Mouse (Mus musculus): ENCODE data around the gene Opa1. TPM values are rescaled to one million over a fixed set of nuclear protein-coding genes. Genes with fewer than 3 reads are reported as not detected.

The Opa1 gene
- total and polyA plus RNA-seq, 3 experiments, result 27.0 to 163 (median 143) TPM

GRCm38 (mm10) chr16:29664392-29664791, 85.3 kb downstream of the Opa1 start:
- no peaks in the 10 kb centered on the region for H3K79me2 ChIP-seq (replicated peaks; ENCODE audit: control insufficient read depth, insufficient read depth, low read length)
- H3K9ac ChIP-seq (ENCODE audit: low read depth, low read length), result no peak overlapping the region
- 59% methylated on average over 4 of the region's 4 CpGs for WGBS
- no peak overlapping the region for H3K4me3 ChIP-seq
- TF ChIP-seq CTCF (IDR thresholded peaks at IDR 0.05) (no peak), POLR2A (IDR thresholded peaks at IDR 0.05; ENCODE audit: insufficient read depth, low read depth, low read length) (no peak), EP300 (IDR thresholded peaks at IDR 0.05; ENCODE audit: insufficient read depth, low read depth, low read length) (no peak)
- intact Hi-C loops (cut with DNase I), result no loop called here
- H3K36me3 ChIP-seq (ENCODE audit: control insufficient read depth, insufficient read depth, low read length), result no peaks in the 10 kb centered on the region
- no peak for DNase-seq
- H3K27me3 ChIP-seq (ENCODE audit: control insufficient read depth, insufficient read depth, low read length), result no peaks in the 10 kb centered on the region
- H3K4me1 ChIP-seq (ENCODE audit: control insufficient read depth, insufficient read depth, low read length), result no peaks in the 10 kb centered on the region
- no peak overlapping the region for H3K27ac ChIP-seq

DNA sequence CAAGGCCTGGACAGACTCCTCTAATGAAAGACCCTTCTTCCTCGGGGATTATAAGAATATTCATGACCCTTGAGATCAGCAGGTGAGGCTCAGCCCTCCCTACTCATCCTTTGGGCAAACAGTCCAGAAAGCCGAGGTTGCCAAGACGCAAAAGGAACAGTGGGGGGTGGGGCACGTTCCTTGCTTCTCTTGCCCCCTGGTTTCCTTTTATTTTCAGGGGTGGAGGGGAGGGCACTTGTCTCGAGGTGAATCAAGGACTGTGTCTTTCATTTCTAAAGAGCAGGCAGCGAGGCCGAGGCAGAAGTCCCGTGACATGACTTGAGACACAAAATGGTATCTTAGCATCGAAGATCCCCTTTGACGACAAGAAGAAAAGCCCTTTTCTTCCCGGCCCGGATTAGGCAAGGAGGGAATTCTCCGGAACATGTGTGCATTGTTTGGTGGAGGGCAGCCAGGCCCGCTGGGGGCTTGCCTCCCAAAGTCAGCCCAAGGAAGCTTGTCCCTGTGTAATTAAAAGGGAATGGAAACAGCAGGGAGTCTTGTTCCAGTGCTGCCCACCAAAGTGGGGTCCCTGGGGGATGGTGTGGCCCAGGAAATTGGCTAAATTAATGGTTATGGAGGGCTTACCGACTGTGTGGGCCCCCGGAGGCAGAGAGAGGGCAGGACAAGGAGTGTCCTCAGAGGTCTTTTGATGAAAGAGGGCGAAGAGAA, 88.0 kb downstream of the Opa1 start:
- Histone ChIP-seq H3K36me3 (ENCODE audit: control insufficient read depth, insufficient read depth, low read length) (no peaks in the 10 kb centered on the region), H3K27ac (no peak overlapping the region), H3K79me2 (replicated peaks; ENCODE audit: control insufficient read depth, insufficient read depth, low read length) (no peaks in the 10 kb centered on the region), H3K4me3 (no peak overlapping the region), H3K9ac (ENCODE audit: low read depth, low read length) (no peak overlapping the region), H3K27me3 (ENCODE audit: control insufficient read depth, insufficient read depth, low read length) (no peaks in the 10 kb centered on the region), H3K4me1 (ENCODE audit: control insufficient read depth, insufficient read depth, low read length) (no peaks in the 10 kb centered on the region)
- 53% methylated on average over 17 of the region's 17 CpGs for WGBS
- DNase-seq, result no peak
- no peak for TF ChIP-seq POLR2A (IDR thresholded peaks at IDR 0.05; ENCODE audit: insufficient read depth, low read depth, low read length)
- TF ChIP-seq EP300 (IDR thresholded peaks at IDR 0.05; ENCODE audit: insufficient read depth, low read depth, low read length), result no peak
- no peak for TF ChIP-seq CTCF (IDR thresholded peaks at IDR 0.05)
- intact Hi-C loops (cut with DNase I), result no loop called here

- Histone ChIP-seq H3K9ac (ENCODE audit: low read depth, low read length) (no peak overlapping the region), H3K27me3 (ENCODE audit: control insufficient read depth, insufficient read depth, low read length) (no peaks in the 10 kb centered on the region), H3K36me3 (ENCODE audit: control insufficient read depth, insufficient read depth, low read length) (no peaks in the 10 kb centered on the region), H3K79me2 (replicated peaks; ENCODE audit: control insufficient read depth, insufficient read depth, low read length) (no peaks in the 10 kb centered on the region), H3K4me1 (ENCODE audit: control insufficient read depth, insufficient read depth, low read length) (no peaks in the 10 kb centered on the region), H3K4me3 (no peak overlapping the region), H3K27ac (no peak overlapping the region)
- DNase-seq, result no peak
- 74% methylated on average over 5 of the region's 5 CpGs for WGBS
- intact Hi-C loops (cut with DNase I), result no loop called here
- TF ChIP-seq EP300 (IDR thresholded peaks at IDR 0.05; ENCODE audit: insufficient read depth, low read depth, low read length) (no peak), CTCF (IDR thresholded peaks at IDR 0.05) (no peak), POLR2A (IDR thresholded peaks at IDR 0.05; ENCODE audit: insufficient read depth, low read depth, low read length) (no peak)
These were observed 88.5 kb downstream of the Opa1 start for GRCm38 (mm10) chr16:29667702-29668061.

- TF ChIP-seq CTCF (IDR thresholded peaks at IDR 0.05) (no peak), EP300 (IDR thresholded peaks at IDR 0.05; ENCODE audit: insufficient read depth, low read depth, low read length) (no peak), POLR2A (IDR thresholded peaks at IDR 0.05; ENCODE audit: insufficient read depth, low read depth, low read length) (no peak)
- intact Hi-C loops (cut with DNase I), result no loop called here
- no peaks in the 10 kb centered on the region for H3K36me3 ChIP-seq (ENCODE audit: control insufficient read depth, insufficient read depth, low read length)
- DNase-seq, result no peak
- WGBS, result 90% methylated on average over 12 of the region's 12 CpGs
- H3K79me2 ChIP-seq (replicated peaks; ENCODE audit: control insufficient read depth, insufficient read depth, low read length), result no peaks in the 10 kb centered on the region
- no peak overlapping the region for H3K4me3 ChIP-seq
- H3K27ac ChIP-seq, result no peak overlapping the region
- H3K9ac ChIP-seq (ENCODE audit: low read depth, low read length), result no peak overlapping the region
- H3K4me1 ChIP-seq (ENCODE audit: control insufficient read depth, insufficient read depth, low read length), result no peaks in the 10 kb centered on the region
- no peaks in the 10 kb centered on the region for H3K27me3 ChIP-seq (ENCODE audit: control insufficient read depth, insufficient read depth, low read length)
These were observed 89.3 kb downstream of the Opa1 start for GRCm38 (mm10) chr16:29668451-29668850.

DNA sequence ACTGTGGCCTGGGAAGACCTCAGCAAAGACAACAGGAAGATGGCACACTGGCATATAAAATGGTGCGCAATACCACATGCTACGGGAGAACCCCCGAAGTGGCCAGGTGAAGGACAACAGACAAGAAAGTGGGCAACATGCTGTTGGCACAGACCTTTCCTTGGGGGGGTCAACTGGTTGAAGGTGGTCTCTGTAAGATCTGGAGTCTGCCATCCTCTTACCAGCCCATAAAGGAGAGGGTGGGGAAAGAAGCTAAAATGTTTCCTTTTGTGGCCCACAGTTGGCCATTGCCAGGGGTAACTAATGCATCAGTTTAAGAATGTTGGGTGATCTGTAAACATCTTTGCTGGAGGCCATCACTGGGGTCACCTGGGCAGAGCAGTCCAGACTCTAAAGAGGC, 91.7 kb downstream of the Opa1 start:
- Histone ChIP-seq H3K27me3 (ENCODE audit: control insufficient read depth, insufficient read depth, low read length) (no peaks in the 10 kb centered on the region), H3K9ac (ENCODE audit: low read depth, low read length) (no peak overlapping the region), H3K4me3 (no peak overlapping the region), H3K4me1 (ENCODE audit: control insufficient read depth, insufficient read depth, low read length) (no peaks in the 10 kb centered on the region), H3K36me3 (ENCODE audit: control insufficient read depth, insufficient read depth, low read length) (no peaks in the 10 kb centered on the region), H3K79me2 (replicated peaks; ENCODE audit: control insufficient read depth, insufficient read depth, low read length) (no peaks in the 10 kb centered on the region), H3K27ac (no peak overlapping the region)
- DNase-seq, result no peak
- TF ChIP-seq POLR2A (IDR thresholded peaks at IDR 0.05; ENCODE audit: insufficient read depth, low read depth, low read length), result no peak
- TF ChIP-seq CTCF (IDR thresholded peaks at IDR 0.05), result no peak
- TF ChIP-seq EP300 (IDR thresholded peaks at IDR 0.05; ENCODE audit: insufficient read depth, low read depth, low read length), result no peak
- intact Hi-C loops (cut with DNase I), result no loop called here
- WGBS, result 100% methylated on average over 3 of the region's 3 CpGs

DNA sequence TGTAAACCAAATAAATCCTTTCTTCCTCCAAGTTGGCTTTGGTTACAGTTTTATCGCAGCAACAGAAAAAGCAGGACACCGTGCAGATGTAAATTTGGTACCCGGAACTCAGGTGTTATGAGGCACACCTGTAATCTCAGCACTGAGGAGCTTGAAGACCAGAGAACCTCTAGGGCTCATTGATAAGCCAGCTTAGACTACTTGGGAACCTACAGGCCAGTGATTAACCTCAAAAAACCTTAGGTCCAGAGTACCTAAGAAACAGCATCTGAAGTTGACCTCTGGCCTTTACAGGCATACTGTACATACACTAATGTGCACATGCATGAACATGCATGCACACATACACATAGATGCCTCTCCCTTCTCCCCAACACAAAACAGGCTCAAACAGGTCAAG, 94.1 kb downstream of the Opa1 start:
- TF ChIP-seq CTCF (IDR thresholded peaks at IDR 0.05), result no peak
- no peak for TF ChIP-seq EP300 (IDR thresholded peaks at IDR 0.05; ENCODE audit: insufficient read depth, low read depth, low read length)
- no peak for TF ChIP-seq POLR2A (IDR thresholded peaks at IDR 0.05; ENCODE audit: insufficient read depth, low read depth, low read length)
- intact Hi-C loops (cut with DNase I), result no loop called here
- H3K9ac ChIP-seq (ENCODE audit: low read depth, low read length), result no peak overlapping the region
- no peaks in the 10 kb centered on the region for H3K36me3 ChIP-seq (ENCODE audit: control insufficient read depth, insufficient read depth, low read length)
- H3K4me1 ChIP-seq (ENCODE audit: control insufficient read depth, insufficient read depth, low read length), result no peaks in the 10 kb centered on the region
- H3K4me3 ChIP-seq, result no peak overlapping the region
- no peak overlapping the region for H3K27ac ChIP-seq
- H3K27me3 ChIP-seq (ENCODE audit: control insufficient read depth, insufficient read depth, low read length), result no peaks in the 10 kb centered on the region
- DNase-seq, result no peak
- WGBS, result 97% methylated on average over 3 of the region's 3 CpGs
- H3K79me2 ChIP-seq (replicated peaks; ENCODE audit: control insufficient read depth, insufficient read depth, low read length), result no peaks in the 10 kb centered on the region

All from heart, adult 2 months (tissue).